32 mouse cellular contexts compared by ENCODE assay signal in genomic region chr6:140591331-140591730, GRCm38 (mm10). TPM values are rescaled to one million over a fixed set of nuclear protein-coding genes. Genes with fewer than 3 reads are reported as not detected.
DNase-seq lines count a peak whose midpoint lies in the region; ATAC-seq lines count a peak whose summit lies in the region.
"Had no signal": no experiment of that assay in that cellular context is flagged by ENCODE, and none has a peak within 500 bp of the region (broad histone marks: within the 10 kb centered on the region; RNA-seq: fewer than 3 reads in every experiment).

No protein-coding gene starts in this region.

- H3K27me3 ChIP-seq in liver, embryonic 11.5 days (replicated peaks; ENCODE audit: control insufficient read depth, insufficient read depth, low read length) = no peaks in the 10 kb centered on the region
- H3K27me3 ChIP-seq: embryonic facial prominence, embryonic 12.5 days; heart, embryonic 13.5 days; liver, embryonic 15.5 days; midbrain, embryonic 15.5 days; neural tube, embryonic 15.5 days; Patski had no signal

- peaks cover 11% of the 10 kb centered on the region for H3K36me3 ChIP-seq in liver, embryonic 11.5 days (ENCODE audit: control insufficient read depth, insufficient read depth, low read length)
- H3K36me3 ChIP-seq: G1E had no signal

- no peak overlapping the region for H3K9ac ChIP-seq in liver, embryonic 11.5 days (ENCODE audit: low read depth, low read length)
- H3K9ac ChIP-seq: embryonic facial prominence, embryonic 12.5 days; heart, embryonic 13.5 days; liver, embryonic 15.5 days; lung, embryonic 14.5 days; midbrain, embryonic 15.5 days; neural tube, embryonic 15.5 days had no signal

- no peak overlapping the region for H3K4me3 ChIP-seq in liver, embryonic 11.5 days (ENCODE audit: low read depth, low read length)
- H3K4me3 ChIP-seq: embryonic facial prominence, embryonic 12.5 days; heart, embryonic 13.5 days; hindbrain, embryonic 10.5 days; liver, embryonic 15.5 days; midbrain, embryonic 10.5 days; midbrain, embryonic 15.5 days; neural tube, embryonic 15.5 days had no signal

- DNase-seq in gastrocnemius, adult 8-10 months (ENCODE audit: low spot score in 2 of 2) = peak; percentile 10 to 11
- no peak for DNase-seq in gastrocnemius, postnatal 10 days
- DNase-seq in NIH3T3 (ENCODE audit: low read depth) = peak; percentile 79
- DNase-seq in adrenal gland, adult 8-10 months = peak; percentile 35
- DNase-seq in fibroblast of lung, adult 2 months (ENCODE audit: low read depth) = peak; percentile 76
- DNase-seq in cerebellum, postnatal 25 days = no peak
- no peak for DNase-seq in liver, embryonic 11.5 days (ENCODE audit: low spot score)
- no peak for DNase-seq in retina, postnatal 1 day
- DNase-seq: cerebellum, adult 2 months; cerebellum, postnatal 14 days; heart, postnatal 10 days; kidney, adult 8-10 months; kidney, postnatal 4 days; left cerebral cortex, postnatal 4 days; liver; lung, embryonic 14.5 days; lung, postnatal 14 days; right cerebral cortex, postnatal 25 days; thymus, postnatal 14 days had no signal

- H3K9me3 ChIP-seq in liver, embryonic 11.5 days (ENCODE audit: control insufficient read depth, low read length) = no peaks in the 10 kb centered on the region
- H3K9me3 ChIP-seq: embryonic facial prominence, embryonic 12.5 days; heart, embryonic 13.5 days; hindbrain, embryonic 10.5 days; liver, embryonic 15.5 days; midbrain, embryonic 10.5 days; midbrain, embryonic 15.5 days; neural tube, embryonic 15.5 days had no signal

- no peak overlapping the region for H3K27ac ChIP-seq in liver, embryonic 11.5 days (ENCODE audit: low read depth, low read length)
- H3K27ac ChIP-seq: embryonic facial prominence, embryonic 12.5 days; heart, embryonic 13.5 days; hindbrain, embryonic 10.5 days; kidney, postnatal 0 days; liver, embryonic 15.5 days; midbrain, embryonic 10.5 days; midbrain, embryonic 15.5 days; neural tube, embryonic 15.5 days; stomach, postnatal 0 days had no signal

- H3K4me2 ChIP-seq in liver, embryonic 11.5 days = no peak overlapping the region
- H3K4me2 ChIP-seq: embryonic facial prominence, embryonic 12.5 days; heart, embryonic 13.5 days; liver, embryonic 15.5 days; lung, embryonic 14.5 days; midbrain, embryonic 15.5 days; neural tube, embryonic 15.5 days had no signal

- no peaks in the 10 kb centered on the region for H3K4me1 ChIP-seq in liver, embryonic 11.5 days (replicated peaks; ENCODE audit: control insufficient read depth, insufficient read depth, low read length)
- H3K4me1 ChIP-seq: embryonic facial prominence, embryonic 12.5 days; heart, embryonic 13.5 days; hindbrain, embryonic 10.5 days; liver, embryonic 15.5 days; midbrain, embryonic 15.5 days; neural tube, embryonic 15.5 days had no signal

- 86% methylated on average over 5 of the region's 5 CpGs for WGBS in liver, embryonic 11.5 days

- ATAC-seq in liver, embryonic 11.5 days (replicated peaks; ENCODE audit: low FRiP score) = no peak
- ATAC-seq: forebrain, embryonic 16.5 days; hindbrain, embryonic 16.5 days; midbrain, embryonic 15.5 days; Patski had no signal

RNA-seq across cellular contexts. Expression of gene Aebp2, which starts 31.1 kb away (rescaled TPM):
- 10 to 100 TPM; 32.0 to 35.5 (median 33.0) TPM for total RNA-seq in gastrocnemius, adult 8-10 months (2022)
- 10 to 100 TPM; 38.6 to 45.2 TPM for total RNA-seq in gastrocnemius, postnatal 10 days (2021)
- total RNA-seq in adrenal gland, adult 8-10 months (2022) = 10 to 100 TPM; 38.0 to 55.7 (median 50.2) TPM
- 10.3 and 10.5 TPM in 2 replicates for polyA plus RNA-seq in liver, embryonic 11.5 days (2014; fragmentation: Nextera tagmentation; extraction: Ambion mirVana)

Comparison
In these comparisons a context has a peak if more than half of its experiments do, and no peak if none do; other contexts are left out.
1. DNase-seq: peak in gastrocnemius, adult 8-10 months (2 of 2), NIH3T3 (single experiment), adrenal gland, adult 8-10 months (single experiment) and fibroblast of lung, adult 2 months (single experiment); none in gastrocnemius, postnatal 10 days (single experiment), cerebellum, postnatal 25 days (0 of 2), liver, embryonic 11.5 days (single experiment) and retina, postnatal 1 day (single experiment).